Mouse (Mus musculus) CD4-positive, CD25-positive, alpha-beta regulatory T cell (primary cell): Measurements from ENCODE around the gene Tmem184c. TPM values are rescaled to one million over a fixed set of nuclear protein-coding genes. Genes with fewer than 3 reads are reported as not detected.

ENCODE experiments used
- polyA plus RNA-seq: library from polyadenylated mRNA; unstranded; fragments of 100-300 nt; shearing (Covaris generic); gene quantifications from one replicate; pipeline ENCODE4 v1.2.1, GENCODE M21; 2017

Gene Tmem184c
- polyA plus RNA-seq, result 27.8 TPM

DNA sequence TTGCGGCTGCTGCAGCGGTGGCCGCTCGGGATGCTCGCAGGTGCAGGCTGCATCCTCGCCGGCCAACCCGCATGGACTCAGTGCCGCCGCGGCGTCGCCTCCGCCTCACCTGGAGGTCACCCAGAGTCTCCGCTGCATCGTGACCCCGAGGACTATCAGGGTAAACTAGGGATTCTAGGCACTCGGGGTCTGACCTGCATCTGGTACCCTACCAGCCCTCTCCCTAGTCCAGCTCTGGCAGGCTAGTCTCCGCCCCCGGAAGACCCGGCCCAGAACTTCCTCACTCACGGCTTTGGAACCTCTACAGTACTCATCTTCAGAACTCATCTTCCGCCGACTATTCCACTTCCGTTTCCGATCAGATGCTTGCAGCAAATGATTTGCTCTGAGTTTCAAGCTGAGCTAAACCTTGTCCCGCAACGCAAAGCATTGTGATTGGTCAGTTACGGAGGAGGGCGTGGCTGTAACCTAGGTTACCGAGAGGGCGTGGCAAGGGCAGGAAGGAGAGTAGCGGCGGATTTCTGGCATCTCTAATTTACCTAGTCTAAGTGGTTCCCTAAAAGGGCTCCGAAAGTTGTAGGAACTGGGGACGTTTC, at the start of gene Tmem184c:
Gene Tmem184c, minus strand, starts transcription at position 325 of the 596 bp plus-strand sequence.

DNA sequence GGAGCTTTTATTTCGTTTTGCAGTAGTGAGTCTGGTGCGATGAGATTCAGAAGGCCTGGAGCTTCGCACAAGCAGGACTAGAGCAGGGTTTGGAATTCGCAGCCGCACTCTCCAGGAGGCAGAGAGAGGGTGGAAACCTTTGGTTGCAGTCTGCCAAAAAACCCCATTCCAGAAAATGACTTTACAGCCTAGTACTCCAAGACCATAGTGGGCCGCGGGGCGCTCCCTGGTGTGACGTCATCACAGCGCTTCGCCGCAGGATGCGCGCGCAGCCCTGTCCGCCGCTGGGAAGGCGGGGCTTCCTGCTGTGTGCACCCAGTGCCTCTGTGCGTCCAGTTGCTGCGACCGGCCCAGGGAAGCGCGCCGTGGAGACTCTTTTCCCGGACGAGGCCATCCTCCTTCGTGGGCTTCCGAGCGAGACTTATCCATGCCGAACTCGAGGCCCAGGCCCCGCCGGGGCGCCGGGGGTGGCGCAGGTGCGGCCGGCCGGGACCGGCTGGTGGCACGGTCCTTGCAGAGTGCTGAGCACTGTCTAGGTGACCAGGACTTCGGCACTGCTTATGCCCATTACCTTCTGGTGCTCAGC, 61.3 kb downstream of the Tmem184c start, which contains the start of gene Prmt9:
Gene Prmt9, plus strand, starts transcription at position 277 of the 586 bp plus-strand sequence.

Other genes with a start within 250 kb of the Tmem184c start
- gene Arhgap10, start 92.7 kb downstream of the Tmem184c start, polyA plus RNA-seq, result 10.2 TPM
- 36.8 TPM for gene Prmt9, start 61.3 kb downstream of the Tmem184c start, polyA plus RNA-seq
- gene Ednra, start 113.8 kb upstream of the Tmem184c start, polyA plus RNA-seq, result 0.11 TPM